Mouse (Mus musculus) monocyte, adult 2 months (primary cell): ENCODE results near the gene Trim9.

Experiments used
- DNase-seq, 2 experiments: peaks; one replicate each; pipeline ENCODE4 v3.0.0; 2022; ENCODE audit warnings: low spot score in 2 of 2, low read depth in 1 of 2

Gene Trim9

GRCm38 (mm10) chr12:70214281-70214680 lies 133.1 kb downstream of the Trim9 start:
- no peak for DNase-seq

- no peak for DNase-seq
Measured at GRCm38 (mm10) chr12:70213601-70214000, 133.8 kb downstream of the Trim9 start.

- no peak for DNase-seq
Measured at GRCm38 (mm10) chr12:70212501-70212900, 134.9 kb downstream of the Trim9 start.

- no peak for DNase-seq
Measured at GRCm38 (mm10) chr12:70208214-70208613, 139.2 kb downstream of the Trim9 start.

GRCm38 (mm10) chr12:70204433-70204832 lies 143.0 kb downstream of the Trim9 start:
- no peak for DNase-seq

GRCm38 (mm10) chr12:70201926-70202529 lies 145.4 kb downstream of the Trim9 start:
- no peak for DNase-seq

GRCm38 (mm10) chr12:70196341-70196740 lies 151.1 kb downstream of the Trim9 start:
- no peak for DNase-seq

- no peak for DNase-seq
Measured at GRCm38 (mm10) chr12:70195426-70195825, 152.0 kb downstream of the Trim9 start.
